Mouse (Mus musculus): ENCODE data around the gene Hist1h2bc.
"Not testable (repeated sequence)": the region's sequence is repeated elsewhere in the genome, so short reads cannot be mapped to it uniquely, and the experiment has no call there.

The Hist1h2bc gene

DNA sequence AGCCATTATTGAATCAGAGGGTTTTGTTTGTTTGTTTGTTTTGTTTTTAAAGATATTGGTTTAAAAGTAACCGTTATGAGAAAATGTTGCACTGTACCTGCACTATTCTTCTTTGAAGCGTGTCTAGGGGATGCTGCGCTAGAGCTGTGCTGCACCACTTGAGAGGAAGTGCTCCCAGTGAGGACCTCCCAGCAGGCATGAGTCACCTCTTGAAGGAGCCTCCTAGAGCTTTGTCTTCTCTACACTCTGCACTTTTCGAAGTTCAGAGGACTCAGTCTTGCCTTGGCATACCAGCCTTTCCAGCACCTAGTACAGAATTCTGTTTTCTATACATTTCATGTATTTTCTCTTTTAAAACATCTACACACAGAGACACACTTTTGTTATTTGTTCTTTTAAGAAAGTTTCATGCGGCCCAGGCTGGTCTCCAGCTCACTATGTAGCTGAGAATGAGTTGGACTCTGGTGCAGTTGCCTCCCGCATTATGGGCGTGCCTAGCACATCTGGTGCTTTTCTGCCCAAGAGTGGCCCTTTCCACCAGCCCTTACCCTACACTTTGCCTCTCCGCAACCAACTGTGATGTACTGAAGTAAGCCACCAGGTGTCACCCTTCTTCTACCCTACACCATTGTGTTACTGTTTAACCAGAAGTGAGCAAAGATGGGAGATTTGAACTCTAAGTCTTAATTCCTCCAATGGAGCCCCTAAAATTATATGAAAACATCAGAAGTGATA is 17.0 kb downstream of the Hist1h2bc start:
- peak; percentile 80 for DNase-seq

DNA sequence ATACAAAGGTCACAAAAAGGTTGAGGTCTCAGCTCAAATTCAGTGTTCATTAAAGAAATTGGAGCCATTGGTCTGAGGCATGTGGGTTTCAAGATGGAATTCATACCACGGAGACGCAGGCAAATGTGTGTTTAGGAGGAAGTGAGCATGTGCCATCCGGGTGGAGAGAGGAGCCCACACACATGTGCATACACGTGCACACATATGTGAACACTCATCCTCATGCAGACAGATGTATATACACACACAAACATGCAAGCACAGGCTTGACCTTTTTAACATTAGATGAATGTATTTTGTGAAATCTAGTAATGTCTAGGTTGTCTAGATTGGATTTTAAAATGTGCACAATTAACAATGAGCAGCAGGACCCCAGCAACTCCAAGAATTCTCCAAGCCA is 18.2 kb downstream of the Hist1h2bc start:
- DNase-seq, result no peak

DNA sequence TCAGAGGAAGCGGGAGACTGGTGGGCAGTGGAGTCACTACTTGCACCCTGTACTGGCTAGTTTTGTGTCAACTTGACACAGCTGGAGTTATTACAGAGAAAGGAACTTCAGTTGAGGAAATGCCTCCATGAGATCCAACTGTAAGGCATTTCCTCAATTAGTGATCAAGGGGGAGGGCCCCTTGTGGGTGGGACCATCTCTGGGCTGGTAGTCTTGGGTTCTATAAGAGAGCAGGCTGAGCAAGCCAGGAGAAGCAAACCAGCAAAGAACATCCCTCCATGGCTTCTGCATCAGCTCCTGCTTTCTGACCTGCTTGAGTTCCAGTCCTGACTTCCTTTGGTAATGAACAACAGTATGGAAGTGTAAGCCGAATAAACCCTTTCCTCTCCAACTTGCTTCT is 18.8 kb downstream of the Hist1h2bc start:
- DNase-seq, result not testable (repeated sequence)

DNA sequence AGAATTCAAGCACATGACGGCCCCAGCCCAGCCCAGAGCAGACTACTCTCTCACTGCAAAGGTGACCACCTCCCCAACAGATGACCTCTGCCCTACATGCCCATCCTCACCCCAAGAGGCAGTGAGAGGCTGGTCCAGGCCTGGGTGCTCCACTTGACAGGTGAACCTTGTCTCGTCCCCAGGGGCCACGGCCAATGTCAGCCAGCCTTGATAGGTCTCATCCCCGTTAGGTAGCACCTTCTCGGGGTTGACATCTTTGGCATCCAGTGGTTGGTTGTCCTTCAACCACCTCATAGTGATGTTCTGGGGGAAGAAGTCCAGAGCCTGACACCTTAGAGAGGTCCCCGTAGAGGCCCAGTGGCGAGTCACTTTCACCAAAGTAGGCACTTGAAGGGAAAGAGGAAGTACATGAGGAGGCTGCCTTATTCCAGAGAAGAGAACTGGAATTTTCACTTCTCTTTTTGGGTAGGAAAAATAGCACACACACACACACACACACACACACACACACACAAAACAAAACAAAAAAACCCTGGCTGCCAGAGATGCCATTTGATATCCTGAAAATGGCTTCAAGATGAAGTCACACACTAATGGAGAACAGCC is 21.9 kb downstream of the Hist1h2bc start:
- DNase-seq, result no peak

DNA sequence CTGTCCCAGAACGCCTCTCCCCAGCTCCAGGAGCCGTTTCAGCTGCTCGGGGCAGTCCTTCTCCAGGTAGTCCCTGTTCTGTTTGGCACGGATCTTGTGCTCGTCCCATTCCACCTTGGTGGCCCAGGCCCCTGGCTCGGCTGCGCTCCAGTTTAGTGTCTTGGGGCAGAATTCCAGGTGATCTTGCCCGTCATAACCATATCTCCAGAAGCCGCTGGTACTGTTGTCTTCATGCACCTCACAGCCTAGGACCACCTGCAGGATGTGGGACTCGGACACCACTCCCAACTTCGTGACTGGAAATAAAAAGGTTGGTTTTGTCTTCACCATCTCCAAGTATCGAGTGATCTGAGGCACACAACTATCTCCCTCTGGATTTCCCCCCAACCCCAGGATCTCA is 22.8 kb downstream of the Hist1h2bc start:
- DNase-seq, result no peak

DNA sequence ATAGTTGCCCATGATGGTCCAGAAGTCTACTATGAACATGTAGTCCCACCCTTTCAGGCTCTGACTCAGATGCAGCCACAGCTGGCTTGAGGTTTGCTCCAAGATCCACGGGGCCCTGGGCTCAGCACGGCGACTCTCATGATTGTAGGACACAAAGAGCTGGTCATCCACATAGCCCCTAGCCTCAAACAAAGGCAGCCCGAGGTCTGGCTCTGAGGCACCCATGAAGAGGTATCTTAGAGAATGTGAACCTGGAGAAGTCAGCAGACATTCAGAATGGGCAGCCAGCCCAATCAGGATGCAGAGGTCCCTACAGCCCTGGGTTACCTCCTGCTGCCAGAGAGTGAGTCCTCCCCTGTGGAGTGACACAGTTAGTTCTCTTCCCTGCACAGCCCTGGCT is 24.0 kb downstream of the Hist1h2bc start:
- no peak for DNase-seq

DNA sequence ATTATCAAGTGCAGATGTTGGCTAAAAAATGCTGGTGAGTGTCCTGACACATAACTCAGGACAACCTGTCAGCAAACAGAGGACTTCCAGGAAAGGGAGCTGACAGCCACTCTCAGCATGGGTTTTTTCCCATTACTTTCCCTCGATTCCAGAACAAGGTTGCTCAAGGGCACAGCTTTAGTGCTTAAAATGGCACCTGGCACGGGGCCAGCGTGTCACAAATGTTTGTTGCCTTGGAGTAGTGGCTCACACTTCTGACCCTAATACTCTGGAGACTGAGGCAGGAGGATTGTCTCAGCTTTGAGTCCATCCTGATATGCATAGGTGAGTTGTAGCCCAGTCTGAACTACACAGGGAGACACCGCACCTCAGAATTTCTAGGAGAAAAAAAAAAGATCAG is 24.7 kb downstream of the Hist1h2bc start:
- DNase-seq, result no peak

DNA sequence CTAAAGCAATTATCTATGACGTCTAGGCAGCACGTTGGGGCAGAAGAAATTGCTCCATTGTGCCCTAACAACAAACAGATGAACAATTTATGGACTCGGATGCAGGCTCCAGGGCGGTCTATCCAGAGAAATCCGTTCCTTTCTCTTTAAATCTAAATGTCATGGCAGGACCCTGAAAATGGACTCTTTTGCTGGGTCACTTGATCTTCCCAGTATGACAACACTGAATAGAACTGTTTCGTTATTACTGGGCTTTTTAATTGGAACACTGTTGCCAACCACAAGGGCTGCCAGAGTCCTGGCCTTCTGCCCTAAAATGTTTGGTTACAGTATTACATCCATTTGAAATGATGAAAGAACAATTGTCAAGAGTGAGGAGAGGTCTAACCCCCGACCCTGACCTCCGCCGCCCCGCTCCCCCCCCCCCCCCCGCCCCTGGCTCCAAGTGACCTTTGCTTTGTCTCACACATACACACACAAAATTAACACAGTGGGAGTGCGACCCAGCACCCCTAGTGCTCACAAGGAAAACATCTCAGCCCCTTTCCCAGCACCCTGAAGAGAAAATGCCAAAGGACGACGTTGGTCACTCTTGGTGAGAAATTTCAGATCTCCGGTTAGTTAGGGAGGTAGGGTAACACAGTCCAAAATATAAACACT is 25.8 kb downstream of the Hist1h2bc start:
- no peak for DNase-seq

DNA sequence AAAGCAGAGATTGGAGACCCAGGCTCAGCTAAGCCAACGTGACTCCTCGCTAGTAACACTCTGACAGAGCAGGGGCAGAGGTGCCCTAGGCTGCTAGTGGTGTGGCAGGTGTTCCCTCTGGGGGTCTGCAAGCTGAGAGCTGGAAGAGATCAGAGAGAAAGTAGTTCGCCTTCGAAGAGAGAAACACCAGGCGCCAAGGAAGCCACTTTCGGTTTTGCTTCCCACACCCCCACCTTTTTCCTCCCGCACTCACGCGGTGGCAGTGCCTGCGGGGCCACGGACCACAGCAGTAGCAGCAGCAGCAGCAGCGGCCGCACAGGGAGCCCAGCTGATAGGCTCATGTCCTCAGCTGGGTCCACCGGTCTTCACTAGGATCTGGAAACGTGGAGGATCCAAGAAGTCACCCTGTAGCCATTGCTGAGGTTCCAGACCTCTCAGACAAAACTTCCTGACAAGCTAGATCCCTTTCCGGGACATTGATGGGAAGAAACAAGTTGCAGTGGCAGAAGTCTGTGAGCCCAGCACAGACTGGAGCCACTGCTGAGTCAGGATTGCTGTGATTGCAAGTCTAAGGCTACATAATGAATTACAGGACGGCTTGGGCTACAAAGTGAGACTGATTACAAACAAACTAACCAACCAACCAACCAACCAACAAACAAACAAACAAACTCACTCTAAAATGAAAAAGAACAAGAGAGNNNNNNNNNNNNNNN is 26.5 kb downstream of the Hist1h2bc start, which contains the start of gene Hfe:
Hfe (minus strand) TSS at position 481 of the 716 bp plus-strand sequence.
- DNase-seq, result no peak

DNA sequence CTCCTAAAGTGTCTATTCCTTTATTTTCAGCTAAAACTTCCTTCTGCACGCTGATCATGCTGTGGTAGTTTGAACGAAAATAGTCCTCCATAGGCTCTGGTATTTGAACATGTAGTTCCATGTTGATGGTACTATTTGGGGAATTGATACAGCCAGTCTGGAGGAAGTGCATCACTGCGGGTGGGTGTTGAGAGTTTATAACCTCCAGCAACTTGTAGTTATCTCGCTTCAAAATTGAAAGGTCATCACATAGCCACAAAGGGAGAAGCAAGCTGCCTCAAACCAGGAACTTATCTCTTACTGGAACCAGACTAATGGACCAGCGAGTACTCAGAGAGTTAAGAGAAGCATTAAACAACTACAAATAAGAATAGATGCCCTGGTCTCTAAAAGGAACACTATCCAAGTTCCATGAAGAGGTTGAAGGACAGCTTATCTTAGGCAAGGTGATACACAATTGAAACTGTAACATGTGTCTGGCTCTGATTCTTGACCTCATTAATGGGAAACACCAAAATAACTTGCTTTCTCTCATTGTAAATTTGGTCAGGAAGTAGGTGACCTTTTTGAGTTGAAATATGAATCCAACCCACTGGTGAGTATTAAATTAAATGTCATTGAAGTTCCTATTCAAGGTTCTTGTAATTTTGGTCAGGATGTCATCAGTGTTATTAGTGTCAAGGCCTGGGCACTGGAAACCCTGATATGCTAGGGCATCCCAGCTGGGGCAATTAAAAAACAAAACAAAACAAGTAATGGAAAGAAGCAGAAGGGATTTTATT is 32.5 kb downstream of the Hist1h2bc start:
- no peak for DNase-seq

DNA sequence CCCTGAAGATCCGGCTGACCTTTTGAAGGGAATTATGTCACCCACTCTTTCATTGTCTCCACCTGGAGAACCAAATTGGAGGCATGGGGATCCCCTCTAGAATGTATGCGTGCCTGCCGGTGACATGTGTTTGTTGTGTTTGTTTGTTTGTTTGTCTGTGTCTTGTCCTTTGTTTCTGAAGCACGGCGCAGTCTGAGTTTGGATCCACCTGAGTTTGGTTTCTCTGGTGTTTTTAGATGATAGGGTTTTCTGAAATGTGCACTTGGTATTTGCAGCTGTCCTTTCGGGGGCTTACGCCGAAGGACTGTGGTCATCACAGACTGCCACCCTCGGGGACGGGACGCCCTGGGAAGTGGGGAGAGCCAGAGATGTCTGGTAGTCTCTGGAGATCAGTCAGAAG is 33.2 kb downstream of the Hist1h2bc start:
- DNase-seq, result no peak

DNA sequence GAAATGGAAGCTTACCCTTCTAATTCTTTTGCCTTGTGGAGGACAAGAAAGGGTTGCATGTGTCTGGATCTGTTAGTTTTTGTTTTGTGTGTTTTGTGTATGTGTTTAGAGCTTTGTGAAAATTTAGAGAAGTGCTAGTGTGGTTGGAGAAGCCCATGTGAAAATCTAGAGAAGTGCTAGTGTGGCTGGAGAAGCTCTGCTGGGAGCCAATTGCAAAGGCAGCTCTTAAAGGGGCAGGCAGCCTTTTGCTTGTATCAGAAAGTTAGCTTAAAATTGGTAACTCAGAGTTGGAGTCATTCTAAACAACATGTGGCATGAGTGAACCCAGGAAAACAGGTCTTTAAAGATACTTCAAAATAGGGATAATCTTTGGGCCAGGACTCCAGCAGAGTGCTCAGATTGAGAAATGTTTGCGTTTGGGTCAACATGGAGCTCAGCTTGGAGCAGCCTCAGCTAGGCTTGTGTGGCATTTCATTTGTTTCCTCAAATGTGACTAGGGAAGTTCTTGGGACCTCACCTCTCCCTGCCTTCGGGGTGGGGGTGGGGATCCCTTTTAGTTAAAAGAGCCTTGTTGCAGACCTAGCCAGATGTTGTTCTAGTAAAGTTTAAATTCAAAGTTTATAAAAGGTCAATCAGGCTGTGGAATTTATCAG is 33.7 kb downstream of the Hist1h2bc start:
- not testable (repeated sequence) for DNase-seq

DNA sequence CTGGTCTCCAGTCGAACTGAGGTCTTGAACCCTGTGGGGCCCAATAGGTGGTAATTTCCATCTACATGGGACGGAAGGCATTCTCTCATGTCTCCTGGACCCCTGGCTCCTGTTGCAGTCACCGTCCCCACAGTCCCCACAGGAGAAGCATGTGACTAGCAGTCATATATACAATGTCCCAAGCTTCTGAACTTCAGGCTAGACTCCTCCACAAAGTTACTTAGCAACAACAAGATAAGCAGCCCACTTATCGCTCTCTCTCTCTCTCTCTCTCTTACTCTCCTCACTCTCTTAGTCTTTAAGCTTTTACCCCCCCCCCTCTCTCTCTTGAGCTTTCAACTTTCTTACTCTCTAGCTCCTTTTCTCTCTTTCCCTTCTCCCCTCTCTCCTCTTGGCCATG is 40.2 kb downstream of the Hist1h2bc start:
- no peak for DNase-seq

DNA sequence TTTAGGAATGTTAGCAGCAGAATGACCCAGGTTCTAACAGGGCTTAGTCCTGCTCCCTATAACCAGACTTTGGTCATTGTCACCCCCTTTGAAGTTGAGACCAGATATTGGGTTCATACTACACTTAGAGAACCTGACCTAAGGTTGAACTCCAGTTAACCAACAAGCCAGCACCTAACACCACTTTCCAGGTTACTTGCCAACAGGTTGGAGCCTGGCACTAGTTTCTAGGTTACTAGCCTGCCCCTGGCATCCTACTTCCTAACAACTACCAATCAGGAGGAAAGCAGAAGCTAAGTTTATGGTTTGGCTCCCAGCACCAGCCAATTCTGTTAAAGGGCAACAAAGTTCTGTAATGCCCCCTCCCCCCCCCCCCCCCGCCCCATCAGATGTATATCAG is 41.2 kb downstream of the Hist1h2bc start:
- no peak for DNase-seq

DNA sequence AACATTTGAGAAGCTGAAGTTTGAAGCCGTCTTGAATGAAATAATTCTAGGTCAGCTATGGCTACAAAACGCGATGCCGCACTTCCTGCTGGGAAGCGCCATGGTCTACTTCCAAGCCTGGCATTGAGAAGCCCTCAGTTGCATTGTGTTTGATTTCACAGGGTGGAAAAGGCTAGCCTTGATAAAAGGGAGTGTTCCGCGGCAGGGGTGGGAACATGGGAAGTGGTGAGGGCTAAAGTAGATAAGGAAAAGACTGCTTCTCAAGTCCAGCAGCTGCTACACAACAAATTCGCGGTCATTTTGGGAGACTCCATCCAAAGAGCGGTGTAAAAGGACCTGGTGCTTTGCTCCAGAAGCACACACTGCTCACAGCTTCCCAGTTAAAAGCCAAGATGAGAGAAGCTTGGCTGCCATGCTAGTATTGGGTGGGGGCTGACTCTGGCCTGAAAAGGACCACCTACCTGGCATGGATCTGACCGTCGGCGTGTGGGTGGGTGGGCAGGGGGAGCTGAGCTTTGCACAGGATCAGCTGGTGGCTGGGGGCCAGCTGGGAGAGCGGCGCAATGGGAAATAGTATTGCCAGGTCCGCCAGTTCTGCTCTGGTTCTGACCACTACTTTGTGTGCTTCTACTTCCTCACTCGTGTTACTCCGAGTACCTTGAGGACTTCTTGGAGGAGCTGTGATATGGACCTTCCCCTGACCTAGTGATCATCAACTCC is 44.6 kb downstream of the Hist1h2bc start:
- no peak for DNase-seq

DNA sequence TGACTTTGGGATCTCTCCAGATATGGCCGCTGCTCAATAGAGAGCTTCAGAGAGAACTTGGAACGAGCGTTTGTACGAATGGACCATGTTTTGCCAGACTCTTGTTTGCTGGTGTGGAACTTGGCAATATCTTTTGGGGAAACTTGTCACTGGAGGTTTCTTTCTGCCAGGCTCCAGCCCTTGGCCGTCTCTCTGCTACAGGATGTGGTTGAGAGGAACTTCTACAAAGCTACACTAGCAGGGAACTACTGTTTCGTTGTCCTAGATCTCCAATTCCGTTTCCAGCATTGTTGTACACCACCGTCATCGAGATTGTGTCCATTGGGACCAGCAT is 45.2 kb downstream of the Hist1h2bc start:
- DNase-seq, result no peak

DNA sequence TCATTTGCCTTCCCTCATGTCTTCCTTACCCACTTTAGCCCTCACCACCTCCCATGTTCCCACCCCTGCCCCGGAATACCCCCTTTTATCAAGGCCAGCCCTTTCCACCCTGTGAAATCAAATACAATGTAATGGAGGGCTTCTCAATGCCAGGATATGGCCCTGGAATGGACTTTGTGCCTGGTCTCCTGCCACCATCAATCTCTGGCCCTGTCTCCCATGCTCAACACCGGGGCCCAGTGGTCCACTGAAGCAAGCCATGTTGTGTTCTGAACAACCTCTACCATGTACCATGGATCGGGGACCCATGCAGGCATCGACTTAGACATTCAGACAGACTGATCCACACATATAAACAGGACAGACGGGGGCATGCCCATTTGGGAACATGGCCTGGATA is 45.7 kb downstream of the Hist1h2bc start:
- DNase-seq, result no peak

DNA sequence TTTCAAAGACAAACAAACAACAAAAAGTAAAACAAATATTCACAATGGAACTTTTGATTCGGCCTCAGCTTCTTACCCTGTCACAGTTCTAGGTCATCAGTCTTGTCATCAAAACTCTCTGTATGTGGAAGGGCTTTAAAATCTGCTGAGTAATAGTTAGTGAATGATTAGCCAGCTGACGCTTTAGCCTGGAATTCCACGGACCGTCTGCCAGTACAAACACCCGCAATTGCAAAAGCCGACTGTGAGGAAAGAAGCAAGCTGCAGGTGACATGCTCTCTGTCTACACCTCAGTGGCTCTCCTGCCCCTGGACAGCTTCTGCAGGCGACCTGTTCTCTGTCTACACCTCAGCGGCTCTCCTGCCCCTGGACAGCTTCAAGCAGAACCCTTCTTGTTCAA is 46.5 kb downstream of the Hist1h2bc start:
- DNase-seq, result no peak

DNA sequence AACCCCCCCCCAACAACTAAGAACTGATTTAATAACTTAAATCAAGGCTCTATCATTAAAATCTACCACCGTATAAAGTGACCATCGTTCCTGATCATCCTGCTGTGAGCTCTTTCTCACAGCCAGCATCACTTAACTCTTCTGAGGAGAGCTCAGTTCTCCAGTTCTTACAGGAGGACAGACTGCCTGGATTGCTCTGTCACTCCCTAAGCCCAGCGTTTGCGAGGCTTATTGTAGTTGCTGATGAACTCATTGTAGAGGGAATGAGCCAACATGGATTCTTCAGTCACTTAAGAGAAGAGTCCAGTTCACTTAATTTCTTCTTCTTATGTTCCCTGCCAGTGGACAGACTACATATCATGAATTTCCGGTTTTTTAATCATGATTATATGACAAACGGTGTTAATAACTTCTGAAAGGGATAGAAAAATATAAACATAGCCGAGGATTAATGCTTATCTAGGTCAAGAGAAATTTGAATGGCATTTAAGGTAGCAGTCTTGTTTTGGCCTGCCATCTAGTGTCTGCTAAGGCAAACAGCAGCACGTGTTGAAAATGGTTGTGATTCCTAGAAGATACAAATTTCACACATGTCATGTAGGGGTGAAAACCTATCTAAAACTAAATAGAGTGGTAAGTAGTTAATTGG is 48.3 kb downstream of the Hist1h2bc start:
- DNase-seq, result peak; percentile 61

DNA sequence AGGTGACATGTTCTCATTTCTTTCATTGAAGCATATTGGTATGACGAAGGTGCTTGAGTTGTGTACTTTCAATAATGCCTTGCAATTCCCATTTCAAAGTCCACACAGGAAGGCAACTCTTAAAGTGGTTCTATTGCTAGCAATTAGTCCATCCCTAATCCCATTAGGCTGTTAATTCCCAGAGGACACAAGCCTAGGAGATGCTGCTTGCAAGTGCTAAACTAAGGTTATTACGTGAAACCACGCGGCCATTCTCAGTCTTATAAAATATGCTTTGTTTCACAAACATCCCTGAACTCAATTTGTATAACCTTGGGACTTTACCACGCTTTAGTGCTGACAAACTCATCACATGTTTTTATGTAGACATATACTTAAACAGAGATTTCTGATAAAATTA is 53.1 kb downstream of the Hist1h2bc start:
- DNase-seq, result peak; percentile 13

DNA sequence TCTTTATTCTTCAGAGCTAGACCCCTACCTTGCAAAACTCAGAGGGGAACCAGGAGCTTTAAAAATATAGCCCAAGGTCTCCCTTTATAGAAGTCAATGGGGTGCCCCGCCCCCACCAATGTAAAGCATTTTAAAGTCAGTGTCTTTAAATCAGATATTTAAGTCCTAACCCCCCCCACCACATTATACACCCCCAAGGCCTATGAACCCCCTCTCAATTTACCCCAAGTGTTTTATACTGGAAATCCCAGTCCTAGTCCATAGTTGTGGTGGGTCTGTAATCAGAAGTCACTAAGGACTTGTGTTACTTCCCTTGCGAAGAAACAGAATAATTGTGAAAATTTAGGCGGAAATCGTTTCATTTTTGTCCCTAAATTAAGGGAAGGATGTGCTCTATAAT is 54.0 kb downstream of the Hist1h2bc start:
- peak; percentile 38 for DNase-seq

Data from cerebellum, adult 9-10 months (tissue).